Mouse (Mus musculus) CD4-positive, CD25-positive, alpha-beta regulatory T cell, adult 4 months (primary cell): ENCODE data around the gene Gm44596. TPM values are rescaled to one million over a fixed set of nuclear protein-coding genes. Genes with fewer than 3 reads are reported as not detected.
A peak's percentile ranks its signal among the peaks of the same experiment; 100 is the strongest.

Source experiments
- ATAC-seq: one replicate; pipeline ENCODE4 v1.8.0; 2017
- polyA plus RNA-seq, 2 experiments: library from polyadenylated mRNA; unstranded; fragments of 100-300 nt; shearing (Covaris generic); gene quantifications; one replicate each; pipeline ENCODE4 v1.2.1; 2017

Gm44596 gene
- polyA plus RNA-seq, 2 experiments from 2014 or later = not detected

- ATAC-seq = no peak
Observed at GRCm38 (mm10) chr6:128429826-128430225, 54.5 kb downstream of the Gm44596 start.

- ATAC-seq = no peak
Observed at GRCm38 (mm10) chr6:128432356-128432915, 57.1 kb downstream of the Gm44596 start.

- ATAC-seq = no peak
Observed at GRCm38 (mm10) chr6:128433566-128433965, 58.3 kb downstream of the Gm44596 start.

GRCm38 (mm10) chr6:128435474-128435873, 60.2 kb downstream of the Gm44596 start:
- ATAC-seq = no peak

GRCm38 (mm10) chr6:128436356-128437005, 61.2 kb downstream of the Gm44596 start:
- no peak for ATAC-seq

GRCm38 (mm10) chr6:128437288-128437687, 62.0 kb downstream of the Gm44596 start:
- ATAC-seq = no peak

GRCm38 (mm10) chr6:128437731-128438316, 62.5 kb downstream of the Gm44596 start:
- ATAC-seq = peak; percentile 40

- peak; percentile 95 for ATAC-seq
Observed at GRCm38 (mm10) chr6:128438317-128438870, 63.1 kb downstream of the Gm44596 start, which contains the start of gene Fkbp4. Gene Fkbp4 (minus strand): TSS chr6:128438677.

- ATAC-seq = no peak
Observed at GRCm38 (mm10) chr6:128438871-128439341, 63.6 kb downstream of the Gm44596 start.

GRCm38 (mm10) chr6:128440238-128440637, 64.9 kb downstream of the Gm44596 start:
- ATAC-seq = no peak

GRCm38 (mm10) chr6:128445761-128446535, 70.6 kb downstream of the Gm44596 start:
- peak; percentile 66 for ATAC-seq

- no peak for ATAC-seq
Observed at GRCm38 (mm10) chr6:128447063-128447462, 71.8 kb downstream of the Gm44596 start.

GRCm38 (mm10) chr6:128455835-128456605, 80.7 kb downstream of the Gm44596 start:
- ATAC-seq = no peak

Other genes with a start within 250 kb of the Gm44596 start
- under 1 TPM; 0.41 to 0.44 TPM for gene Tspan9, start 231.9 kb upstream of the Gm44596 start, polyA plus RNA-seq
- gene Tead4, start 74.7 kb upstream of the Gm44596 start, polyA plus RNA-seq = not detected
- 1 to 10 TPM; 2.0 to 2.4 TPM for gene Tulp3, start 19.7 kb upstream of the Gm44596 start, polyA plus RNA-seq
- 100 to 1,000 TPM in 1 of 2 experiments, 10 to 100 TPM in 1; 81.8 to 115 TPM for gene Rhno1, start 12.6 kb upstream of the Gm44596 start, polyA plus RNA-seq
- gene Foxm1, start 12.5 kb upstream of the Gm44596 start, polyA plus RNA-seq = 1 to 10 TPM; 1.5 to 1.9 TPM
- not detected for gene Tex52, start within 50 bp of the Gm44596 start, polyA plus RNA-seq
- 1 to 10 TPM; 1.5 to 2.2 TPM for gene Nrip2, start 23.8 kb downstream of the Gm44596 start, polyA plus RNA-seq
- 10 to 100 TPM; 24.5 to 37.1 TPM for gene Itfg2, start 49.4 kb downstream of the Gm44596 start, polyA plus RNA-seq
- gene Fkbp4, start 63.2 kb downstream of the Gm44596 start, polyA plus RNA-seq = 10 to 100 TPM; 70.3 to 74.6 TPM
- under 1 TPM in 1 of 2 experiments, not detected in 1; 0.27 TPM for gene Pzp, start 151.2 kb downstream of the Gm44596 start, polyA plus RNA-seq
- not detected for gene A2ml1, start 206.1 kb downstream of the Gm44596 start, polyA plus RNA-seq
- not detected for gene Klrb1a, start 248.0 kb downstream of the Gm44596 start, polyA plus RNA-seq